Mouse (Mus musculus): ENCODE results near the gene Gjc1.

The Gjc1 gene

DNA sequence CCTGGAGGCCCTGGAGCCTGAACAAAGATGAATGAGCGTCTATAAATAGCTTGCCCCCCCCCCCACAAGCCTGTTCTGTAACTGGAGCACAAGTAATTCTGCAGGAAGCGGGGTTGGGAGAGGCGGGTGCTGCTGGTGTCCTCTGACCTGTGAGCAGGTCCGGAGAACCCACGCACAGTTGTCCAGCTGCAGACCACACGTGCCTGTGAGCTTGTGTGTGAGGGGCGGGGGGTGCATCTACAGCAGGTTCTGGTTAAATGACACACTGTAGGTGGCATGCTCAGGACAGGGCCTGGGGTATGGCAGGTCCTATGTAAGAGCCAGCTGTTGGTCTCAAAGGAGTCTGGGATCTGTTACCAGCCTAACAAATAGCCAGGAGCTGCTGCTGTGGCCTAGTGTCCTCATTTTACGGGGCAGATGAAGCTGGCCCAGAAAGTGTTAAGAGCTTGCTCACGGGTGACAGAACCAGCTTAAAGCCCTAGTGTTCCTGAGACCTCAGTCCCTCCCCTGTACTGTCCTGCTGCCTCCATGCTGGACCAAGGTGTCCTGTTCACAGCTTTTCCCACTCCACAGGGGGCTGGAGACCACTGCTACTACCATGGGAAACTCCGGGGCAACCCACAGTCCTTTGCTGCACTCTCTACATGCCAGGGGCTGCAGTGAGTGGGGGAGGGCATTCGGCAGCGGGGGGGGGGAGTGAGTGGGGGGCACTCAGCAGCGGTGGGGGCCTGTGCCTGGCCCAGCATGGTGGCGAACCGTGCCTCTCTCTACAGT, 48.7 kb downstream of the Gjc1 start:
- DNase-seq = no peak

- DNase-seq = no peak
Observed at GRCm38 (mm10) chr11:102769993-102770661, 49.4 kb downstream of the Gjc1 start.

DNA sequence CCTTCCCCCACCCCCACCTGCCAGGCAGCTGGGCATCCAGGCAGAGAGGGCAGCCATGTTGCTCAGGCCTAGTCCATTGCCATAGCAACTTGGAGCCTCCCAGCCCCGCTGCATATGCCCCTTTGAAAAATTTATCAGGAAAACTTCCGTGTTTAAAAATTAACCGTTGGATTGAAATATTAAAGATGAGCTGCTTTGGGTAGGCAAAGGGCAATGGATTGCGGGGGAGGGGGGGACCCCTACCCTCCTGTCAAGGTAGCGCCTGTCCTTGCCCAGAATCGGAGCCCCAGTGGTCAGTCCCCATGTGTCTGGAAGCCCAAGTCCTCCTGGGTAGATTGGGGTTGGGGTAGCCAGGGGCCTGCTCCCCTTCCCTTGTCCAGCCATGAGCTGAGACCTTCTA, 50.4 kb downstream of the Gjc1 start:
- DNase-seq = no peak

DNA sequence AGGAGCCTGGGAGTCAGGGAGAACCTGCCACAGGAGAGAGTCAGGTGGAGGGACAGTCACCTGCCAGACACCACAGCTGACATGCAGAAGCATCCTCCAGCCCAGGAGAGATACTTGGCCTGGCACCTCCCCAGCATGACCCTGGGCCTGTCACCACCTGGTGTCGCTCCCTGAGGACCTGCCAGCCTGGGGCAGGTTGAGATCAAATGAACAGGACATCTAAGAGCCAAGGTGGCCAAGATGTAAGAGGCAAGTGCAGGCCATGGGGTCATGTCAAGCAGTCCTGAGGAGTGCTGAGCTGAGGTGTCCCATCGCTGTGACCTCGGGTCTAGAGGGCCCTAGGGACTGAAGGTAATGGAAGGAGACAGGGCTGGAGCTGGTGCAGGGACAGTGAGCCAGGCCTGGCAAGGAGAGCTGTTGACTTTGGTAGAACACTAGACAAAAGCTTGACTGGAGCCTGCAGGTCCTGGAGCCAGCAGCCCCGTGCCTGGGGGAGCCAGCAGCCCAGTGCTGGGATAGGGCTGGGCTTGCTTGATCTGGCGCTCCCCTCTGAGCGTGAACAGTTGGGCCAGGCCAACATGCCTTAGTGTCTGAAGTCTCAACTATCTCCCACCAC, 52.3 kb downstream of the Gjc1 start:
- no peak for DNase-seq

GRCm38 (mm10) chr11:102765416-102765815, 54.1 kb downstream of the Gjc1 start:
- DNase-seq = no peak

GRCm38 (mm10) chr11:102763009-102763767, 56.3 kb downstream of the Gjc1 start:
- no peak for DNase-seq

DNA sequence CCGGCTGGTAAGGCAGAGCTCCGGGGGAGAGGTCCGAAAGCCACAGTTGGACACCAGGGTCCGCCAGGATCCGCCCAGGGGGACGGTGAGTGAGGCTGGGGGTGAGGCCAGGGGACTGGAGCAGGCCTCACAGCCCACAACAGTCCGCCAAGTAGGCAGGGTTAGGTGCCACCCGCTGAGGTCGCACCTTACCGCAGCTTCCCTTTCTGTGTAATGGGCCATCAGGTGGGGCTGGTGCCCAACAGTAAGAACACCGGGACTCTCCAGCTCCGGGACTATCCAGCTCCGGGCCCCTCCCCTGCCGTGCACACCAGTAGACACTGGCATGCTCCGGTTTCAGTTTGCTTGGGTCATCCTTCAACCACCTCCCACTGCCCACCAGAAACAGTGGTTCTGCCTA, 57.3 kb downstream of the Gjc1 start:
- peak; percentile 22 for DNase-seq

- DNase-seq = peak; percentile 38
Observed at GRCm38 (mm10) chr11:102761309-102762210, 57.9 kb downstream of the Gjc1 start, which contains the start of gene Adam11. TSS of gene Adam11 (plus strand) at chr11:102761439.

DNA sequence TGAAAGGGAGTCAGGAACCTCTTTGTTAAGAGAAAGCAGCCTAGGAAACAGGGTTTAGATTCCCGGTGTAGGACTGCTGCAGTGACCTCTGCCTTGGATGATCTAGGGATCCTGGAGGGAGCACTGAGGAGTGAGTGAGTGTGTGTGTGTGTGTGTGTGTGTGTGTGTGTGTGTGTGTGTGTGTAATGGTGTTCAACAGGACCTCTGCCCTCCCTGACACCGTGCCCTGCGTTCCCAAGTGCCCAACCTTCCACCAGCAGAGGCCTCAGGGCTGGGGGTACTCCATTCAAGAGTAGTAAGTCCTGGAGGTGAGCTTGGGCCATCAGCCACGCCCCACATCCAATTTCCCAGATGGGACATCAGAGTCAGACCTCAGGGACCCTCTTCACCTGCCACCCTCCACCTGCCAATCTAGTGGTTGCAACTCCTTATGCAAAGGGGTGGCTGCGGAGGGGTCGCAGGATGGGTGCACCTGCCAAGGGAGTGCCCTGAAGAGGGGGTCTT, 58.6 kb downstream of the Gjc1 start:
- no peak for DNase-seq

DNA sequence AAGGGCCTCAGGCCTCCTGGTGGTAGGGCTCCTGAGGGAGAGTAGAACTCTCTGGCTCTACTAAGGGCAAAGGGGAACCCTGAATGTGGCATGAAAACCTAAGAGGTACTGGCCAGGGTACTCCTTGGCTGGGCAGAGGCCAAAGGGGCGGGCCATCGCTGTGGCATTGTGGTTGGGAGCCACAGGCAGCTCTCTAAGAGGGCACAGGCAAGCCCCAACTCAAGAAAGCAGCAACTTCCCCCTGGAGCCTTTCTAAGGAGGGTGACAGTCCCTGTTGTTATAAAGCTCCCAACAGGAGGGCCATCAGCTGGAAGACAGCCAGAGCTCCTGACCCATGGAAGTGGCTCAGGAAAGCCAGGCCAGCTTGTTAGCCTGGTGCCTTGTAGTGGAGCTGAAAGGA, 60.5 kb downstream of the Gjc1 start:
- peak; percentile 19 for DNase-seq

- no peak for DNase-seq
Observed at GRCm38 (mm10) chr11:102755391-102755790, 64.1 kb downstream of the Gjc1 start.

GRCm38 (mm10) chr11:102754416-102754815, 65.1 kb downstream of the Gjc1 start:
- no peak for DNase-seq

DNA sequence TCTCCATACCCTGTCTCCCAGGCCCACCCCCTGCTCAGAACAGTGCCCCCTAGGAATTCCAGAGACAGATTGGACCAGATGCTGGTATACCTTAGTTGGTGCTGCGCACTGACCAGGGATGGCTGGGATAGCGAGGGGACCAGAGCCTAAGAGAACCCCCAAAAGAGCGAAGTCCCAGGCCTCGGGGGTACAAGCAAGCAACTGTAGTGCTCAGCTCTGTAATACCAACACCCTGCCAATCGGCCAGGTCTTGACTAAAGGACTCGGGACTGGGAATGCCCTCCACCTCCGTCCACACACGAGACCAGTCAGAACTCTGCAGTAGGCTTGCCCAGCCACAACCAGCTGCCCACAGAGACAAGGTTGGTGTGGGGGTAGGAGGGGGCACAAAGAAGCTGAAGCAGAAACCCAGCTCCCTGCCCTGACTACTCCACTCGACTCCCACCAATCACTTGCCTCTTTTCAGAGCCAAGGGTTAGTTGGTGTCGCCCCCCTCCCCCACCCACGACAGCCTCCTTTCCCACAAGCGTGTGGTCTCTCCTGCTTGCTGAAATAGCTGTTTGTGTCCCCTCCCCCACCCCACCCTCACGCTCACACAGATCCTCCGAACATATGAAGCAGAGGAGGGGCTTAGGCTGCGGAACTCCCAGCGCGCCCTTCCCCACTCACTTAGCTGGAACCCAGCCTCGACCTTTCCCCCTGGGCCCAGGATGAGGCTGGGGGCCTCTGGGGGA, 65.7 kb downstream of the Gjc1 start:
- DNase-seq = peak; percentile 37

- DNase-seq = peak; percentile 24
Observed at GRCm38 (mm10) chr11:102752896-102753590, 66.5 kb downstream of the Gjc1 start.

- no peak for DNase-seq
Observed at GRCm38 (mm10) chr11:102749712-102750111, 69.8 kb downstream of the Gjc1 start.
